Mouse (Mus musculus) heart, adult 2 months (tissue): ENCODE results near the gene Apba2. TPM values are rescaled to one million over a fixed set of nuclear protein-coding genes. Genes with fewer than 3 reads are reported as not detected.

Source experiments
- DNase-seq, 2 experiments: peaks; one replicate each; pipeline ENCODE4 v3.0.0; 2021
- H3K27ac ChIP-seq: fragments of 200-600 bp; 2 replicates; pipeline ENCODE4 v1.8.1; 2022
- H3K27me3 ChIP-seq: fragments of 200-500 bp; 2 replicates; pipeline ENCODE4 v1.6.1; 2012; ENCODE audit warnings: mild to moderate bottlenecking, low read length, inconsistent platforms, mixed read lengths; ENCODE audit not compliant: control insufficient read depth, insufficient read depth
- H3K36me3 ChIP-seq: fragments of 200-500 bp; 2 replicates; pipeline ENCODE4 v1.6.1; 2012; ENCODE audit warnings: low read length, inconsistent platforms; ENCODE audit not compliant: control insufficient read depth, insufficient read depth
- H3K4me1 ChIP-seq: fragments of 200-500 bp; 2 replicates; pipeline ENCODE4 v1.6.1; 2011; ENCODE audit warnings: low read length; ENCODE audit not compliant: control insufficient read depth, insufficient read depth
- H3K4me3 ChIP-seq: fragments of 200-600 bp; 2 replicates; pipeline ENCODE4 v1.8.1; 2022
- H3K79me2 ChIP-seq: fragments of 200-500 bp; replicated peaks from 2 replicates; pipeline ENCODE4 v1.6.1; 2012; ENCODE audit warnings: mild to moderate bottlenecking, inconsistent platforms, low read length, moderate library complexity, mixed read lengths; ENCODE audit not compliant: control insufficient read depth, insufficient read depth
- H3K9ac ChIP-seq: fragments of 200-500 bp; 2 replicates; pipeline ENCODE4 v1.6.1; 2012; ENCODE audit warnings: low read depth, mild to moderate bottlenecking, control low read depth, inconsistent platforms, low read length, mixed read lengths
- CTCF ChIP-seq: fragments of 200-600 bp; IDR thresholded peaks from 2 replicates; pipeline ENCODE4 v1.8.1; 2022; ENCODE audit warnings: antibody characterized with exemption, mild to moderate bottlenecking, moderate library complexity
- EP300 ChIP-seq: fragments of 200-500 bp; IDR thresholded peaks from 2 replicates; pipeline ENCODE4 v1.6.1; 2011; ENCODE audit warnings: low read depth, low read length, control low read depth; ENCODE audit not compliant: insufficient read depth
- POLR2A ChIP-seq: fragments of 200-500 bp; IDR thresholded peaks from 2 replicates; pipeline ENCODE4 v1.6.1; 2011; ENCODE audit warnings: mild to moderate bottlenecking, low read depth, low read length, control low read depth; ENCODE audit not compliant: insufficient read depth
- WGBS: fragments of 180-500 bp; shearing (Covaris S2); methylation state at CpG from one replicate; pipeline ENCODE4 v1.1.7; 2018; 5-methylcytosine and 5-hydroxymethylcytosine counted together
- intact Hi-C: fragments of 180-260 bp; cut with DNase I; formaldehyde crosslinking; loops from one replicate; pipeline ENCODE4 v1.15.1; 2025
- polyA plus RNA-seq: library from polyadenylated mRNA; depleted of rRNA; stranded (reverse); fragments of >200 nt; gene quantifications from 2 replicates; pipeline ENCODE4 v1.2.3, GENCODE M21; 2012
- total RNA-seq, 2 experiments: library from RNA; stranded (reverse); gene quantifications; 2 replicates each; pipeline ENCODE4 v1.2.3; 2021

The Apba2 gene
- total and polyA plus RNA-seq, 3 experiments, result 0.68 to 1.2 (median 0.90) TPM

- intact Hi-C loops, result no loop called here
- H3K9ac ChIP-seq, result no peak overlapping the region
Observed at GRCm38 (mm10) chr7:64630697-64631096, 129.2 kb downstream of the Apba2 start.

GRCm38 (mm10) chr7:64631131-64631530 is 129.6 kb downstream of the Apba2 start:
- Histone ChIP-seq H3K9ac (no peak overlapping the region), H3K27me3 (no peaks in the 10 kb centered on the region), H3K36me3 (no peaks in the 10 kb centered on the region), H3K4me1 (no peaks in the 10 kb centered on the region), H3K27ac (no peak overlapping the region), H3K79me2 (no peaks in the 10 kb centered on the region), H3K4me3 (no peak overlapping the region)
- intact Hi-C loops, result no loop called here
- 61% methylated on average over 6 of the region's 6 CpGs for WGBS
- TF ChIP-seq EP300 (no peak), POLR2A (no peak), CTCF (no peak)
- DNase-seq, result no peak

More at GRCm38 (mm10) chr7:64630697-64631096, 129.2 kb downstream of the Apba2 start:
- TF ChIP-seq POLR2A (no peak), EP300 (no peak), CTCF (no peak)
- no peak overlapping the region for H3K4me3 ChIP-seq
- H3K27ac ChIP-seq, result no peak overlapping the region
- no peaks in the 10 kb centered on the region for H3K4me1 ChIP-seq
- H3K36me3 ChIP-seq, result no peaks in the 10 kb centered on the region
- 80% methylated on average over 6 of the region's 6 CpGs for WGBS
- H3K79me2 ChIP-seq, result no peaks in the 10 kb centered on the region
- no peaks in the 10 kb centered on the region for H3K27me3 ChIP-seq
- DNase-seq, result no peak

GRCm38 (mm10) chr7:64631781-64632351 is 130.4 kb downstream of the Apba2 start:
- WGBS, result 65% methylated on average over 6 of the region's 6 CpGs
- intact Hi-C loops, result no loop called here
- no peak overlapping the region for H3K27ac ChIP-seq
- no peak overlapping the region for H3K4me3 ChIP-seq
- H3K27me3 ChIP-seq, result no peaks in the 10 kb centered on the region
- no peaks in the 10 kb centered on the region for H3K79me2 ChIP-seq
- no peaks in the 10 kb centered on the region for H3K4me1 ChIP-seq
- no peaks in the 10 kb centered on the region for H3K36me3 ChIP-seq
- TF ChIP-seq CTCF (no peak), POLR2A (no peak), EP300 (no peak)
- H3K9ac ChIP-seq, result no peak overlapping the region
- no peak for DNase-seq

- WGBS, result 53% methylated on average over 4 of the region's 4 CpGs
- no peak for TF ChIP-seq POLR2A
- no peak for TF ChIP-seq CTCF
- no peak for TF ChIP-seq EP300
- H3K79me2 ChIP-seq, result no peaks in the 10 kb centered on the region
- no peak overlapping the region for H3K4me3 ChIP-seq
- H3K4me1 ChIP-seq, result no peaks in the 10 kb centered on the region
- intact Hi-C loops, result no loop called here
- no peak for DNase-seq
- H3K27me3 ChIP-seq, result no peaks in the 10 kb centered on the region
- no peaks in the 10 kb centered on the region for H3K36me3 ChIP-seq
- no peak overlapping the region for H3K9ac ChIP-seq
- no peak overlapping the region for H3K27ac ChIP-seq
Observed at GRCm38 (mm10) chr7:64633182-64633581, 131.7 kb downstream of the Apba2 start.

- no peak overlapping the region for H3K27ac ChIP-seq
- no peak for DNase-seq
- no peak for TF ChIP-seq POLR2A
- no peak for TF ChIP-seq CTCF
- TF ChIP-seq EP300, result no peak
- H3K4me1 ChIP-seq, result no peaks in the 10 kb centered on the region
- no peaks in the 10 kb centered on the region for H3K27me3 ChIP-seq
- H3K4me3 ChIP-seq, result no peak overlapping the region
- H3K79me2 ChIP-seq, result no peaks in the 10 kb centered on the region
- no peak overlapping the region for H3K9ac ChIP-seq
- 74% methylated on average over 5 of the region's 5 CpGs for WGBS
- no peaks in the 10 kb centered on the region for H3K36me3 ChIP-seq
- intact Hi-C loops, result no loop called here
Observed at GRCm38 (mm10) chr7:64633916-64634315, 132.4 kb downstream of the Apba2 start.

- DNase-seq, result no peak
- H3K27ac ChIP-seq, result no peak overlapping the region
- no peak overlapping the region for H3K4me3 ChIP-seq
- no peaks in the 10 kb centered on the region for H3K36me3 ChIP-seq
- no peaks in the 10 kb centered on the region for H3K79me2 ChIP-seq
- H3K9ac ChIP-seq, result no peak overlapping the region
- H3K4me1 ChIP-seq, result no peaks in the 10 kb centered on the region
- H3K27me3 ChIP-seq, result no peaks in the 10 kb centered on the region
- TF ChIP-seq EP300 (no peak), CTCF (no peak), POLR2A (no peak)
- intact Hi-C loops, result no loop called here
Observed at GRCm38 (mm10) chr7:64634482-64634881, 133.0 kb downstream of the Apba2 start.
